ENCODE assay signal across 31 mouse cellular contexts in genomic region chr6:144652876-144653275, GRCm38 (mm10).
DNase-seq lines count a peak whose midpoint lies in the region; ATAC-seq lines count a peak whose summit lies in the region.
"Had no signal": no experiment of that assay in that cellular context is flagged by ENCODE, and none has a peak within 500 bp of the region (broad histone marks: within the 10 kb centered on the region; RNA-seq: fewer than 3 reads in every experiment).

No protein-coding gene starts in this region.

- no peak overlapping the region for H3K4me2 ChIP-seq in liver, embryonic 11.5 days
- no peak overlapping the region for H3K4me2 ChIP-seq in liver, embryonic 16.5 days (ENCODE audit: low read depth, low read length)
- H3K4me2 ChIP-seq: embryonic facial prominence, embryonic 12.5 days; forebrain, embryonic 15.5 days; heart, embryonic 11.5 days; hindbrain, embryonic 12.5 days; kidney, embryonic 15.5 days; lung, embryonic 15.5 days had no signal

- H3K9ac ChIP-seq in liver, embryonic 11.5 days (ENCODE audit: low read depth, low read length), result no peak overlapping the region
- H3K9ac ChIP-seq in liver, embryonic 16.5 days (ENCODE audit: low read depth, low read length), result no peak overlapping the region
- H3K9ac ChIP-seq: embryonic facial prominence, embryonic 12.5 days; forebrain, embryonic 15.5 days; hindbrain, embryonic 12.5 days; kidney, embryonic 15.5 days; lung, embryonic 15.5 days had no signal

- DNase-seq in retina, postnatal 1 day, result peak; percentile 61
- DNase-seq in retina, embryonic 14.5 days (ENCODE audit: low spot score), result no peak
- no peak for DNase-seq in liver, embryonic 11.5 days (ENCODE audit: low spot score)
- DNase-seq in right cerebral cortex, postnatal 10 days (ENCODE audit: low spot score in 2 of 2), result no peak
- no peak for DNase-seq in left cerebral cortex, postnatal 36 days (ENCODE audit: low spot score in 2 of 2)
- DNase-seq in thymus, postnatal 4 days, result no peak
- DNase-seq: adrenal gland, postnatal 14 days; cerebellum, adult 11-12 months; cerebellum, adult 9-11 months; embryo, embryonic 11 days; gastrocnemius, adult 2 months; gastrocnemius, postnatal 36 days; heart, adult 18-20 months; heart, postnatal 36 days; kidney, adult 18-20 months; kidney, postnatal 36 days; left cerebral cortex, postnatal 4 days; right cerebral cortex, postnatal 25 days; spleen, adult 18-20 months had no signal

- no peak overlapping the region for H3K4me3 ChIP-seq in liver, embryonic 11.5 days (ENCODE audit: low read depth, low read length)
- no peak overlapping the region for H3K4me3 ChIP-seq in liver, embryonic 16.5 days (ENCODE audit: low read depth, low read length)
- H3K4me3 ChIP-seq: embryonic facial prominence, embryonic 12.5 days; forebrain, embryonic 10.5 days; forebrain, embryonic 15.5 days; gastrocnemius, adult 2 months; hindbrain, embryonic 12.5 days; kidney, embryonic 15.5 days; layer of hippocampus, adult 2 months; lung, embryonic 15.5 days; midbrain, embryonic 10.5 days had no signal

- H3K4me1 ChIP-seq in liver, embryonic 11.5 days (replicated peaks; ENCODE audit: control insufficient read depth, insufficient read depth, low read length), result no peaks in the 10 kb centered on the region; the same call in 1 of the 2 replicates
- H3K4me1 ChIP-seq in liver, embryonic 16.5 days (ENCODE audit: control insufficient read depth, low read depth, low read length), result no peaks in the 10 kb centered on the region; the same call in 1 of the 2 replicates
- H3K4me1 ChIP-seq: forebrain, embryonic 15.5 days had no signal

- intact Hi-C loops in left cerebral cortex, postnatal 36 days (cut with DNase I), result no loop called here

- peak; percentile 57; the same call in 1 of the 2 replicates for ATAC-seq in liver, embryonic 11.5 days (replicated peaks; ENCODE audit: low FRiP score)
- peak; percentile 89 for ATAC-seq in liver, embryonic 16.5 days (ENCODE audit: low read depth)
- ATAC-seq: forebrain, embryonic 15.5 days; midbrain, embryonic 16.5 days had no signal

- H3K9me3 ChIP-seq in liver, embryonic 11.5 days (ENCODE audit: control insufficient read depth, low read length), result no peaks in the 10 kb centered on the region
- H3K9me3 ChIP-seq in liver, embryonic 16.5 days (replicated peaks; ENCODE audit: control insufficient read depth, low read length), result no peaks in the 10 kb centered on the region
- H3K9me3 ChIP-seq: embryonic facial prominence, embryonic 12.5 days; forebrain, embryonic 10.5 days; forebrain, embryonic 15.5 days; hindbrain, embryonic 12.5 days; kidney, embryonic 15.5 days; lung, embryonic 15.5 days; midbrain, embryonic 10.5 days had no signal

- H3K27me3 ChIP-seq in liver, embryonic 11.5 days (replicated peaks; ENCODE audit: control insufficient read depth, insufficient read depth, low read length), result no peaks in the 10 kb centered on the region
- no peaks in the 10 kb centered on the region for H3K27me3 ChIP-seq in liver, embryonic 16.5 days (ENCODE audit: control insufficient read depth, insufficient read depth, low read depth, low read length)
- H3K27me3 ChIP-seq: embryonic facial prominence, embryonic 12.5 days; forebrain, embryonic 15.5 days; hindbrain, embryonic 12.5 days; kidney, embryonic 15.5 days; lung, embryonic 15.5 days had no signal

- H3K36me3 ChIP-seq in liver, embryonic 11.5 days (ENCODE audit: control insufficient read depth, insufficient read depth, low read length), result no peaks in the 10 kb centered on the region
- no peaks in the 10 kb centered on the region for H3K36me3 ChIP-seq in liver, embryonic 16.5 days (ENCODE audit: control insufficient read depth, insufficient read depth)
- H3K36me3 ChIP-seq: embryonic facial prominence, embryonic 12.5 days; forebrain, embryonic 10.5 days; forebrain, embryonic 15.5 days; G1E; hindbrain, embryonic 12.5 days; kidney, embryonic 15.5 days; lung, embryonic 15.5 days; midbrain, embryonic 10.5 days had no signal

- WGBS in liver, embryonic 11.5 days, result 70% methylated on average over 5 of the region's 5 CpGs
- 62% methylated on average over 5 of the region's 5 CpGs for WGBS in liver, embryonic 16.5 days (ENCODE audit: insufficient replicate concordance)

- H3K27ac ChIP-seq in liver, embryonic 11.5 days (ENCODE audit: low read depth, low read length), result peak overlapping the region; percentile 58
- peak overlapping the region; percentile 60 for H3K27ac ChIP-seq in liver, embryonic 16.5 days (ENCODE audit: low read length)
- H3K27ac ChIP-seq: embryonic facial prominence, embryonic 12.5 days; forebrain, embryonic 10.5 days; forebrain, embryonic 15.5 days; gastrocnemius, adult 2 months; hindbrain, embryonic 12.5 days; kidney, embryonic 15.5 days; layer of hippocampus, adult 2 months; lung, embryonic 15.5 days; midbrain, embryonic 10.5 days had no signal
